Mouse (Mus musculus): ENCODE results near the gene Atp1a3.

Gene Atp1a3

DNA sequence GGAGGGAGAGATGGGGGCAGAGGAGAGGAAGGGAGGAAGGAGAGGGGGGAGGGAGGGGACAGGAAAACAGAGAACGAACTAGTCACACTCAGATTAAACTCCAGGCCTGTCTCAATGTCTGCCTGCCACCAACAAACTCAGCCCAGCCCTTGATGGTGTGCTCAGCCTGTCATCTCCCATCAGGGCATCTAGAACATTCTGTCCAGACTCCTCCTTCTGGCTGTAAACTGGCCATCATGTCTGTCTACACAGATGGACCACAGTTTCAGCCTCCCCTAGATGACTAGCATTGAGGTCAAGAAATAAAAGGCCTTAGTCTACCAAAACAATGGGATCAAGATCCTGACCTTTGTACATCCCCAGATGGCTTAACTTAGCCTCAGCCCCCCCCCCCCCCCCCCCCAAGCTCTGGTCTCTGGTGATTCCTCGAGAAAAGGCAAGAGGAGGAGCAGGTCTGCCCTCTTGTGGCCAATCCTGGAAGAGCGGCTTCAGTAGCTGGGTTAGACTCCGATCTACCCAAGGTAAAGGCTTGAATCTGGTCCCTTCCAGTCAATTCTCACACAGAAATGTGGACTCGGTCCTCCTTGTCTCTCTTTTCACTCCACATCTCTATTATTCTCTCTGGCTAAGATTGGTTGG is 40.7 kb downstream of the Atp1a3 start:
- peak; percentile 85 to 88 for DNase-seq (ENCODE audit: low spot score in 2 of 2)

DNA sequence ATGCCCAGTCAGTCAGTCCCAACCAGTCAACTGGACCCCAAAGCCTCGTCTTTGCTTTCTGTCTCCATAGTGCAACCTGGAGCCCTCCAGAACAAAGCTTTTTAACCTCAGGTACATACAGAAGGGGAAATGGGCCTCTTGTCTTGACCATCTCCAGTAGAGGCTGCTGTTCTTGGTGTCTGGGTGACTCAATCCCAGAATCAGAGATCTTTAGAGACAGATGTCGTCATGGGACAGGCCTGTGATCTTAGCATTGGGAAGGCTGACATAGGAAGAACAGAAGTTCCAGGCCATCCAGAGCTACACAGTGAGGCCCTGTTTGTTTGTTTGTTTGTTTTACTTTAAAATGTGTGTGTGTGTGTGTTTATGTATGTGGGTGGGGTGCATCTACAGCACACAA is 41.5 kb downstream of the Atp1a3 start:
- DNase-seq (ENCODE audit: low spot score in 2 of 2): no peak

DNA sequence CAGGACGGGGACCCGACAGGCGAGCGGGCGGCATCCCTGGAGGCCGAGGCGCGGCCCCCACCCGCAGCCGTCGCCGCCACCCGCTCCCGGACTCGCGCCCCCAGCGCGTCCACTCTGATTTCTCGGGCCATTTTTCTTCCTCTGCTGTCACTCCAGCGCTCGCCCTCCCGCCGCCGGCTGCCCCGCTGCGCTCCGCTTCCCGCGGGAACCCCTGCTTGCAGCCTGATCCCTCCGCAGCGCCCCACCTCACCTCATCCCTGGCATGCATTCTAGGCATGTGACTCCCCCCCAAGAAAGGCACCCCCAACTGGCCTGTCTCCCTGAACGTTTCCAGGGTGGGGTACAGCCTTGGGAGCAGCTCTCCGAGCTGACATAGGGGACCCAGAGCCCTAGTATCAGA is 50.5 kb downstream of the Atp1a3 start:
- DNase-seq (ENCODE audit: low spot score in 2 of 2): no peak

DNA sequence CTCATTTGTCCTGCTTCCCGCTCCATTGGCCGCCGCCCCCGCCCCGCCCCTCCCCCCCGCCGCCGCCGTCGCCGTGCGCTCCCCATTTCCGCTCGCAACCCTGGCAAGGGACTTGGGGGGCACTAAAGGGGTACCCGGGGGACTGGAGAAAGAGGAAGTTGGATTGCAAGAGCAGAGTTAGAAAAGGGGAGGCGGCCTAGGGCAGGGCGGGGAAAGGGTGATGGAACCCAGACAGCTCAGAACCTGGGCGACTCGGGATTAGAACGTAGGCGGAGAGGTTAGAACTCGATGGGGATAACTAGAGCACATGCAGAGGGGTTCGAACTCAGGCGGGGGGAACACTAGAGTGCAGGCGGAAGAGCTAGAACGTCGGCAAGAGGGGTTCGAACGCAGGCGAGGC is 51.3 kb downstream of the Atp1a3 start:
- DNase-seq (ENCODE audit: low spot score in 2 of 2): no peak

DNA sequence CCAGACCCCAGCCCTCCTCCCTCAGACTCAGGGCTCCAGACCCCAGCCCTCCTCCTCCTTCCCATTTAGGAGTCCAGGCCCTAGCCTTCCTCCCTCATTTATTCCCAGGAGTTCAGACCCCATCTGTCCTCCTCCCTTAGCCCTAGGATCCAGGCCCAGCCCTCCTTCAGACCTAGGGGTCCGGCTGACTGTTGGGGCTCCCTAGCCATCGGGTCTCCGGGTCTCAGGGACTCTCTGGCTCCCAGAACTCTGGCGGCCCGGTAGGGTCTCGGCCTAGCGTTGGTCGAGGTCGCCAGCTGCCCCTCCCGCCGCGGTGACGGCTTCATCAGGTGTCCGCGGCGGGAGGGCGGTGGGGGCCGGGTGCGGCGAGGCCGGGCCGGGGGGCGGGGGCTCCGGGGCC is 51.8 kb downstream of the Atp1a3 start:
- DNase-seq (ENCODE audit: low spot score in 2 of 2): no peak

DNA sequence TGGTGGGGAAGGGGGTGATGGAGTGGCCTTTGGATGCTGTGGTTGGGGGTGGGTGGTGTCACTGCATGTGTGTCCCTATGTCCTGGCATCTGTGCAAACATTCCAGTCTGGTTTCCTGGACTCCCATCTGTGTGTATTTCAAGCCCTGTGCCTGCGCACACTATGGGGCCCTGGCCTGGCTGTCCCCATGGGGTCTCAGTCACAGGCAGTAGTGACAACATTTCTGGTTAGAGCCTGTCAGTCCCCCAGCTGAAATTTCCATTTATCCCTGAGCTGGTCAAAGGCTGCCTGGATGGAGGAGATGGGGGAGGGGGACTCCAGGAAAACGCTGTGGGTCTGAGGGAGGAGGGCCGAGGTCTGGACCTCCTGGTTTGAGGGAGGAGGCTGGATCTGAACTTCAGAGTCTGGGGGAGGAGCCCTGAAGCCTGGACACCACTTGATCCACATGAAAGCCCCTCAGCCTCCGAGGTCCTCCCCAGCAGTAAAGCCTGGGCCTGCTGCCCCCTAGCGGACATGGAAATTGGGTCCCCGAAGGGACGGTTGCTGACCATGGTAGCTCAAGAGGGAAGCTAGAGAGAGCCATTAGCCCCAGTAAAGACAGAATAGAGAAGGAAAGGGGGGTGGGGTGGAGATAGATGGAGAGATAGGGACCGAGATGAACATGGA is 55.7 kb downstream of the Atp1a3 start:
- peak in 1 of 2 experiments; percentile 38 for DNase-seq (ENCODE audit: low spot score in 2 of 2)

DNA sequence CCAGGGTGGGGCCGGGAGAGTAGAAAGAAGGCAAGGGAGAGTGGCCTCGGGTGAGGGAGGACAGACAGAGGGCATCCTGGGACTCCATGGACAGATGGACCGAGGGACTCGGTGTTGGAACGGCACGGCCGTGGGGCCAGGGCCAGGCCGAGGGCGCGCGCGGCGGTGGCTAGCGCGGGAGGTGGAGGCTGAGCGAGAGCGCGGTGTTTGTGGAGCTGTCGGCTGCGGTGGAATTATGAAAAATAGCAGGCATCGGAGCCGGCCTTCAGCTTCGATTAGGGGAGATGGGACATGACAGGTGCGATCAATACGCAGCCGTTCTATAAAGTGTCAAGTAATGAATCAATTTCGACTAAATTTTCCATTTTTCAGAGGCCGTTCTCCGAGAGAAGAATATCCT is 57.0 kb downstream of the Atp1a3 start:
- DNase-seq (ENCODE audit: low spot score in 2 of 2): no peak

DNA sequence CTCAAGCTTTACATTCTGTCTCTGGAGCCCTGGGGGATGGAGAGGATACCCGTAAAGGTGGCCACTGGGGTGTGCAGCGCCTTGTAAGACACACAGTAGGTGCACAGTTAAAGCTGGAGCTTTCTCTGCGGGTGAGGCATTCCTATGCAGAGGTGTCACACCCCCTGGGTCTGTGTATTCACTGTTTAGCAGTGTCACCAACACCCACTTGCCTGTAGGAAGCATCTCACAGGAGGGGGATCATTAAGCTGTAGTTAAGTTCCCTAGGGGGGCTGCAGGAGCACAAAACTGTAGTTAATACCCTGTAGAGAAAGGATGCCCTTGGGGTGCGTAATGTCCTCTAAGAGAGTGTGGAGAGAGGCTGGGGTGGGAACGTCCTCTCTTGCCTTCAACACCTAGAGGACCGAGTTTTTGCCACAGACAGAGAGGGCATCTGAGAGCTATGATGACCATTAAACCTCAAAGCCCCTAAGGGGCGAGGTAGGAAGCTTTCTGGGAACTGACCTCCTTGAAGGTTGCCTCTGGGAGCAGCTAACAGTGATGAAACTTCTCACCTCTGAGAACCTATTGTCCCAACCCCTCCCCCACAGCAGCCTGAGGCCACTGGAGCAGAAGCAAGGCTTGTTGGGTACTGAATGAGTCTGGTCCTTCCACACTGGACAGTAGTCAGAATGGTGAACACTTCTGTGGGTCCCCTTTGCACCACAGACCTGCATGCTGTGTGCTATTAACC is 58.3 kb downstream of the Atp1a3 start:
- DNase-seq (ENCODE audit: low spot score in 2 of 2): no peak

DNA sequence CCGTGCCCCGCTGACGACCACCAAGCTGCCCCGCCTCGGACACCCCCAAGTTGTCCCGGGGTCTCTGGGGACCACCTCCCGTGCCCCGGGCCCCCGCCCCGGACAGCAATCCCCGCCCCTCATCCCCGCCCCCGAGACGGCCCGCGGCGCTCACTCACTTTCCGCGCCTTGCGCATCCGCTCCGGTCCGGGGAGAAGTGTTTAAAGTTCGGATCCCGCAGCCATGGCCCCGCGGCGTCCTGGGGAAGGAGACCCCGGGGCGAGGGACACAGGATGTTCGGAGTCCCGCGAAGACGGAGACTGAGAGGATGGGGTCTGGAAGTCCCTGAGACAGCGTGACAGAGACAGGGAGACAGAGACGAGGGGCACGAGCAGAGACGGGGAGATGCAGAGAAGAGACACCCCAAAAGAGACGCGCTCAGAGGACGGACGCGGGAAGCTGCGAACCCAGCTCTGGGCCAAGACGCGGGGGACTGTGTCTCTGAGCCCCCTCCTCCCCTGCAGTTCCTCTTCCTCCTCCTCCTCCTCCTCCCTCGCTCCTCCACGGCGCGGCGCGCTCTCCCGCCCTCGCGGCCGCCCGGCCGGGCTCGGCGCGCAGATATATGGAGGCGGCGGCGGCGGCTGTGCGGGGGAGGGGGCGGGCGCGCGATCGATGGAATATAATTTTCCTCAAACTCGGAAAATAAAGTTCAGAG is 61.4 kb downstream of the Atp1a3 start, which contains the start of gene Gm4881:
TSS of gene Gm4881 (minus strand) at position 238 of the 694 bp plus-strand sequence.
- no peak for DNase-seq (ENCODE audit: low spot score in 2 of 2)

DNA sequence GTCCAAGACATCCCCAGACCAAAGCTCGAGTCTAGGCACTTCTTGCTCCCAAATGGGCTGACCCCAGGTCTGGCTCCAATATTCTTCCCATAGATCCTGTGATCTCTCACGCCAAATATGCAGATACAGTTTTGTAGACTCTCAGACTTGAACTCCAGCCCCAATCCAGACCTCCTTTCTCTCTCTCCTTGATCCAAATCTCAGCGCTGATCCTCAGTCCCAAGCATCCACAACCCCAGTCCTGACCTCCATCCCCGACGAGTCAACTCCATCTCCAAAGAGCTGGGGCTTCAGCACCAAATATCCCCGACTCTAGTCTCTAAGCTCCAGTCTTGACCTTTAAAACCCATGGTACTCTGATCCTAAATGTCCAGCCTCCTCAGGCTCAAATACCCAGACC is 62.1 kb downstream of the Atp1a3 start:
- DNase-seq (ENCODE audit: low spot score in 2 of 2): no peak

DNA sequence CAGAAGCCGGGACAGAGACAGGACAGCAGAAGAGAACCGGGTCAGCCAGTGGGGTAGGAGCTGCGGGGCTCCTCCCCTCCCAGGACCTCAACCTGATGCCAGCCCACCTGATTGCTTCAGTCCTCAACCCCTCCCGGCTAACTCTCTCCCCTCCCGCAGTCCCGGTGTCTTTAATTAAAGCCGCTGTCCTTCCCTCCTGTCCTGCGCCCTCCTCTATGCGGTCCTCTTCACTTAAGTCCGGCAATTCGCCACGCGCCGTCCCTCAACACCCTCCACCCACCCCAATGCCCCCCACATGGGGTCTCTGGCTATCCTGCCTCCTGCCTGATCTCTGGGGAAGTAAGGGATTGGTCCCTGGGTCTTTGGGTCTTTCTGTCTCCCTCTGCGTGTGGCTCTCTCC is 74.1 kb downstream of the Atp1a3 start:
- DNase-seq (ENCODE audit: low spot score in 2 of 2): no peak

DNA sequence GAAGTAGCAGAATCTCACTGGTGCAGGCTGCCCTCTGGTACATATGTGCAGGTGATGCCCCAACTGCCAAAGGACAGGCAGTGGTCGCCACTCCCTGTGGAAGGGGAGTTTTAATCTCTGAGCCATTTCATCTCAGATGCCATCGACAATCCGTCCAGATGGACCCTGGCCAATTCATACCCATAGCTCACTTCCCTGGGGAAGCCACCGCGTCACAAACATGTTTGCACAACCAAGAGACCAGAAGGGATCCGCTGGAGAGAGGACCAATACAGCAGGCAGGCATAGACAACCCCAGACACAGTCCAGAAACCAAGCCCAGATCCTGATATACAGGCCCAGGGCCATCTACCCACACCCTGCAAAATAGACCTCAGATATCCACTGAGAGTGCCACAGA is 75.3 kb downstream of the Atp1a3 start:
- no peak for DNase-seq (ENCODE audit: low spot score in 2 of 2)
